Mouse (Mus musculus): ENCODE data around the gene Lhx6. TPM values are rescaled to one million over a fixed set of nuclear protein-coding genes. Genes with fewer than 3 reads are reported as not detected.

Gene Lhx6
- polyA plus RNA-seq, 1 experiment from 2014 or later, result 14.7 TPM

DNA sequence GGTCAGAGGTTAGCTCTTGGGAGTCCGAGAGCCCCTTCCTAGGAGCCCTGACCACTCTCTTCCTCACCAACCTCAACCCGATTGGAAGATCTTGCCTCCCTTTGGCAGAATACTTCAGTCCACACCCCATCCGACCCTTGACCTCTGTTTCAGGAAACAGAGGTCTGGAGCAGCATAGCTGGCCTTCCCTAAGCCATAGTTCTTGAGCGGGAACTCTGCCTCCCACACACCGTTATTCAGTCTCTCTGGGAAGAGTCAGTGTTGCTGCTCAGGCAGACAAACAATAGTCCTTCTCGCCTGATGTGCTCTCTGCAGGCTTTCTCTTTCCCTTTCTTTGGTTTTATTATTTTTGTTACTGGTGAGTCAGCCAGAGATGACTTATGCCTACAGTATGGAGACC lies 5.5 kb downstream of the Lhx6 start:
- Histone ChIP-seq H3K9ac (ENCODE audit: low read length) (peak overlapping the region; percentile 21; the same call in 1 of the 2 replicates), H3K4me1 (ENCODE audit: control insufficient read depth, insufficient read depth, low read length) (peaks cover 3% of the 10 kb centered on the region; the same call in 1 of the 2 replicates), H3K4me2 (ENCODE audit: low read length) (peak overlapping the region; percentile 52), H3K27ac (ENCODE audit: low read depth, low read length) (no peak overlapping the region), H3K4me3 (ENCODE audit: low read depth, low read length) (peak overlapping the region; percentile 36), H3K36me3 (ENCODE audit: control insufficient read depth, insufficient read depth, low read length) (no peaks in the 10 kb centered on the region), H3K27me3 (replicated peaks; ENCODE audit: control insufficient read depth, insufficient read depth, low read length) (peaks cover 88% of the 10 kb centered on the region), H3K9me3 (replicated peaks; ENCODE audit: control insufficient read depth, low read length) (no peaks in the 10 kb centered on the region)
- ATAC-seq (no peak), DNase-seq (ENCODE audit: low spot score) (no peak)
- 5% methylated on average over 6 of the region's 6 CpGs for WGBS

DNA sequence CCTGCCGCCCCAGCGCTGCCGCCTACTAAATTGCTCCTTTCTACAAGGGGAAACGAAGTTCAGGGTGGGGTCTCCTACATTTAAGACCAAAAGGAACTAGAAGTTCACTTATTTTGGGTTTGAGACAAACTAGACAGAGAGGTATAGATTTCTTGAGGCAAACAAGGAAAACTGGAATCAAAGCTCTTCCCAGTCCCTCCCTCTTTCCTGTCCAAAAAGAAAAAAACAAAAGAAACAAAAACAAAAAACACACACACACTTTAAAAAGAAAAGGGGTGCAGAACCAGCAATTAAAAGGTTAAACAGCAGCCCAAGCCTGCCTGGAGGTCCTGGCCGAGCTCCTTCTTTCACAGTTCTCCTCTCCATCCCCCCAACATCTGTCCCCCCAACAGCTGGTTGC lies 7.2 kb downstream of the Lhx6 start:
- no peak for DNase-seq (ENCODE audit: low spot score)
- Histone ChIP-seq H3K27ac (ENCODE audit: low read depth, low read length) (no peak overlapping the region), H3K9me3 (replicated peaks; ENCODE audit: control insufficient read depth, low read length) (no peaks in the 10 kb centered on the region), H3K4me3 (ENCODE audit: low read depth, low read length) (peak overlapping the region; percentile 0; the same call in 1 of the 2 replicates), H3K4me2 (ENCODE audit: low read length) (peak overlapping the region; percentile 52), H3K27me3 (replicated peaks; ENCODE audit: control insufficient read depth, insufficient read depth, low read length) (peaks cover 88% of the 10 kb centered on the region), H3K9ac (ENCODE audit: low read length) (peak overlapping the region; percentile 38), H3K4me1 (ENCODE audit: control insufficient read depth, insufficient read depth, low read length) (no peaks in the 10 kb centered on the region), H3K36me3 (ENCODE audit: control insufficient read depth, insufficient read depth, low read length) (no peaks in the 10 kb centered on the region)
- WGBS, result 2% methylated on average over 5 of the region's 5 CpGs
- no peak for ATAC-seq

DNA sequence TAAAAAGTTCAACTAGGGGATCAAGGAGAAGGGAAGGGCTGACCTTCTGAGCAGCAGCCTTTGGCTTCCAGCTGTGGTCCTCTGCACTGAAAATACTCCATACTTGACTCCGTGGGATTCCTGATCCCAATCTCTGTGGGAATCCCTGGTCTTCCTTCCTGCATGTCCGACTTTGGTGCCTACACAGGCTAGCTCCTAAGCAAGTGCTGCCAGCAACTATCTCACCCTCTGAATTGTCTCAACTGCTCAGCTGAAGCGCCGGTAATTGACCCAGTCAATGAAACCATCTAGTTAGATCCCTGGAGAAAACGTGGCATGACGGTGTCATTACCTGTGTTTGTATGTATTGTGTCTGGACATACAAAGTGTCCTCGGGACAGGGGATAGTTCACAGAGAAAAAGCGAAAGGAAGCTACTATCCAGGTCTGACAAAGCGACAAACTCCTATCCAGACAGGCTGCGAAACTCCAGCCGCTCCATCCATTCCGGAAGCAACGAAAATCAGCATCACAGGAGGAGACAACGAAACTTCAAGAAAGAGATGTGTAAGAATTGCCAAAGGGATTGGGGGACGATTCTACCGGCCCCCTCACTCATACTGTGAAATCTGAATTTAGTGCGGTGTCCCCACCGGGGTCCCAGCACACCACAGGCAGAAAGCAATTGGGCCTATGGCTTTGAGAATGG lies 7.9 kb downstream of the Lhx6 start:
- H3K36me3 ChIP-seq (ENCODE audit: control insufficient read depth, insufficient read depth, low read length), result no peaks in the 10 kb centered on the region
- DNase-seq (ENCODE audit: low spot score) (no peak), ATAC-seq (no peak)
- H3K9me3 ChIP-seq (replicated peaks; ENCODE audit: control insufficient read depth, low read length), result no peaks in the 10 kb centered on the region
- H3K4me3 ChIP-seq (ENCODE audit: low read depth, low read length), result peak overlapping the region; percentile 0
- 1% methylated on average over 18 of the region's 18 CpGs for WGBS
- 0 out of 2 replicates have a peak overlapping the region, but pooled peaks have one; percentile 22 for H3K27ac ChIP-seq (ENCODE audit: low read depth, low read length)
- H3K4me2 ChIP-seq (ENCODE audit: low read length), result peak overlapping the region; percentile 52
- H3K27me3 ChIP-seq (replicated peaks; ENCODE audit: control insufficient read depth, insufficient read depth, low read length), result peaks cover 90% of the 10 kb centered on the region
- no peaks in the 10 kb centered on the region for H3K4me1 ChIP-seq (ENCODE audit: control insufficient read depth, insufficient read depth, low read length)
- peak overlapping the region; percentile 38; the same call in 1 of the 2 replicates for H3K9ac ChIP-seq (ENCODE audit: low read length)

DNA sequence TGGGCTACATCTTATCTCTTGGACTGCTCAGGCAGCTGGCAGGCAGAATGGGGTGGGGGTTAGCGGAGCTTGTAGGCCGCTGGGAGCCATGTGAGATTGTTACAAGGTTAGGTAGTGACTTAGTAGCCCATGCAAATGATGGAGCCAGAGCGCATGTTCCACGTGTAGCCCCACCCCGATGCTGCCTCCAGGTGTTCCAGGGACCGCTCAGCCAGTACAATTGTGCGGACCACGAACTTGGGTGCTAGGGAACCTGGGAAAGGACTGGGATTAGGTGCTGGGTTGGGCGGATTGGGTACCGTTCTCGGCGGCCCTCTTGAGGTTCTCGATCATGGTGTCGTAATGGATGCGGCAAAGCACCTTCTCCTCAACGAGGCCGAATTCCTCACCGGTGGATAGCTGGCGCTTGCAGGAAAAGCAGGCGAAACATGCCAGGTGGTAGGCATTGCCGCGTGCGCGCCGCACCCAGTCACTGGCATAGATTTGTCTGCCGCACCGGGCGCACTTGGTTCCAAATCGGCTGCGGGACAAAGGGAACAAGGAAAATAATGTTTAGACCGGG lies 11.2 kb downstream of the Lhx6 start:
- Histone ChIP-seq H3K27ac (ENCODE audit: low read depth, low read length) (no peak overlapping the region), H3K36me3 (ENCODE audit: control insufficient read depth, insufficient read depth, low read length) (no peaks in the 10 kb centered on the region), H3K27me3 (replicated peaks; ENCODE audit: control insufficient read depth, insufficient read depth, low read length) (peaks cover 92% of the 10 kb centered on the region), H3K4me1 (ENCODE audit: control insufficient read depth, insufficient read depth, low read length) (peaks cover 7% of the 10 kb centered on the region), H3K9me3 (replicated peaks; ENCODE audit: control insufficient read depth, low read length) (no peaks in the 10 kb centered on the region), H3K9ac (ENCODE audit: low read length) (peak overlapping the region; percentile 13; the same call in 1 of the 2 replicates), H3K4me3 (ENCODE audit: low read depth, low read length) (0 out of 2 replicates have a peak overlapping the region, but pooled peaks have one; percentile 6), H3K4me2 (ENCODE audit: low read length) (peak overlapping the region; percentile 31)
- no peak for ATAC-seq
- DNase-seq (ENCODE audit: low spot score), result no peak
- 3% methylated on average over 31 of the region's 31 CpGs for WGBS

DNA sequence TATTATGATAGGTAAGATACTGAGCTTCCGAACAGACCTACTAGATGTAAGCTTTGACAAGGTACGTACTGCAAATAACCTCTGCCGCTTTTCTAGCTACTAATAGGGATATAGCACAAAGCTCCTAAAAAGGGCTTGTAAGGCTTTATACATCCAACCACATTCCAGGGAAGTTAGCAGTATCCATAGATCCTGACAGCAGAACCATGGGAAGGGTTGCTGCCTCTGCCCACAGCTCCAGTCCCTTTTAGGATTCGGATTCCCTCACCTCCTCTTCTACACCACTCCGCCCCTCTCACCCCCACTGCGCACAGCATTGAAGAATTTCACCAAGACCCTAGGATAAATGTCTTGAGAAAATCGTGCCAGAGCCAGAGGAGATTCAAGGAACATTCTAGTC lies 11.9 kb downstream of the Lhx6 start:
- ATAC-seq (no peak), DNase-seq (ENCODE audit: low spot score) (no peak)
- no peak overlapping the region for H3K9ac ChIP-seq (ENCODE audit: low read length)
- H3K27me3 ChIP-seq (replicated peaks; ENCODE audit: control insufficient read depth, insufficient read depth, low read length), result peaks cover 92% of the 10 kb centered on the region
- H3K9me3 ChIP-seq (replicated peaks; ENCODE audit: control insufficient read depth, low read length), result no peaks in the 10 kb centered on the region
- peak overlapping the region; percentile 31; the same call in 1 of the 2 replicates for H3K4me2 ChIP-seq (ENCODE audit: low read length)
- 12% methylated on average over 7 of the region's 7 CpGs for WGBS
- H3K36me3 ChIP-seq (ENCODE audit: control insufficient read depth, insufficient read depth, low read length), result no peaks in the 10 kb centered on the region
- H3K27ac ChIP-seq (ENCODE audit: low read depth, low read length), result no peak overlapping the region
- H3K4me3 ChIP-seq (ENCODE audit: low read depth, low read length), result no peak overlapping the region
- peaks cover 7% of the 10 kb centered on the region for H3K4me1 ChIP-seq (ENCODE audit: control insufficient read depth, insufficient read depth, low read length)

DNA sequence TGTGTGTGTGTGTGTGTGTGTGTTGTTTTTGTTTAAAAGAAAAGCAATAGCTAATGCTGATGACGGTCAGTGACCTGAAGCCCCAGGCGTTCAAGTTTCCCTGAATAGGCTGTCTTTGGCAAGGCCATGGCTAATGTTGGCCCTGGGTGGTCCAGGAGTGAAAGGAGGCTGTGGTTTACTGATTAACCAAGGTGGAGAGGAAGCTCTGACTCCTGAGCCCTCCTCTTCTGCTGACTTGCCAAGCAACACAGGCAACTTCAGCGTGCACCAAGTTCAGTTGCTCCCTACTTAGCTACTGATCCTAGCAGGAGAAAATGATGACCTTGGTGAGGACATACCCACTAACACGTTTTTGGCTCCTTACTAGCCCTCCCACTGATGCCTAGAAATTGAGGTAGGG lies 12.5 kb downstream of the Lhx6 start:
- Histone ChIP-seq H3K4me1 (ENCODE audit: control insufficient read depth, insufficient read depth, low read length) (peaks cover 7% of the 10 kb centered on the region), H3K9ac (ENCODE audit: low read length) (no peak overlapping the region), H3K4me3 (ENCODE audit: low read depth, low read length) (no peak overlapping the region), H3K36me3 (ENCODE audit: control insufficient read depth, insufficient read depth, low read length) (no peaks in the 10 kb centered on the region), H3K4me2 (ENCODE audit: low read length) (no peak overlapping the region; the same call in 1 of the 2 replicates), H3K9me3 (replicated peaks; ENCODE audit: control insufficient read depth, low read length) (no peaks in the 10 kb centered on the region), H3K27me3 (replicated peaks; ENCODE audit: control insufficient read depth, insufficient read depth, low read length) (peaks cover 86% of the 10 kb centered on the region), H3K27ac (ENCODE audit: low read depth, low read length) (no peak overlapping the region)
- ATAC-seq, result no peak
- DNase-seq (ENCODE audit: low spot score), result no peak
- 0% methylated on average over 4 of the region's 4 CpGs for WGBS

DNA sequence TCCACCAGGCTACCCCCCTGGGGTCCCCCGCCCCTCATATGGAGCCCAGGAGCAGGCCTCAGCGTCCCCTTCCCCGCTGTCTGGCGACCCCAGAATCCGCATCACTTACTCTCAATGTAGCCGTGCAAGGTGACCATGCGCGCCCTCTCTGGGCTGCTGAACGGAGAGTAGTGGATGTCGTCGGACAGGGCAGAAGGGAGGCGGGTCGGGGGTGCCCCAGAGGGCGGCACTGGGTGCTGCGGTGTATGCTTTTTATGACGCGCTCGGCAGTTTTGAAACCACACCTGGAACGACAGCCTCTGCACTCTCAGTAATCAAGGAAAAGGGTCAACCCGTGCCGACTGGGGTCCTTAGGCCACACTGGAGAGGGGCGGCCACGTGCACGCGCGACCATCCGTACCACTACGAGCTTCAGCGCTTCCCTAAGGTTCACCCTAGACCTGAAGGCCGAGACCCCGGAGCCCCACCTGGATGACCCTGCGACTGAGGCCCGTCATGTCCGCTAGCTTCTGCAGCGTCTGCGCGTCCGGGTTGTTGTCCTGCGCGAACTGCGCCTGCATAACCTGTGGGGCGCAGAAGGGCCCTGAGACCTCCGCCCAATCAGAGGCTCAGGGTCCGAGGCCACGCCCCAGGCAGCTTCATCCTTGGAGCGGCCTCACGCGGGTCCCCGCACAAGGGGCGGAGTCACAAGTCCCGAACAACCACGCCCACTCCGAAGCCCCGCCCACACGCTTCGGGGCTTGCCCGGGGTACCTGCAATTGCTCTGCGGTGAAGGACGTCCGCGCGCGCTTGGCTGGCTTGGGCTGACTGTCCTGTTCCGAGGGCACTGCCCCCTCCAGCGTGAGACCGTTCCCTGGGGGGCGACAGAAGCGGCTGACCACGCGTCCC lies 14.1 kb downstream of the Lhx6 start:
- Histone ChIP-seq H3K4me1 (ENCODE audit: control insufficient read depth, insufficient read depth, low read length) (peaks cover 7% of the 10 kb centered on the region), H3K4me2 (ENCODE audit: low read length) (peak overlapping the region; percentile 59), H3K9ac (ENCODE audit: low read length) (peak overlapping the region; percentile 37; the same call in 1 of the 2 replicates), H3K27me3 (replicated peaks; ENCODE audit: control insufficient read depth, insufficient read depth, low read length) (peaks cover 71% of the 10 kb centered on the region), H3K4me3 (ENCODE audit: low read depth, low read length) (peak overlapping the region; percentile 27), H3K9me3 (replicated peaks; ENCODE audit: control insufficient read depth, low read length) (no peaks in the 10 kb centered on the region), H3K36me3 (ENCODE audit: control insufficient read depth, insufficient read depth, low read length) (no peaks in the 10 kb centered on the region), H3K27ac (ENCODE audit: low read depth, low read length) (no peak overlapping the region)
- peak; percentile 72 for DNase-seq (ENCODE audit: low spot score)
- WGBS, result 2% methylated on average over 69 of the region's 70 CpGs
- ATAC-seq, result peak; percentile 67

DNA sequence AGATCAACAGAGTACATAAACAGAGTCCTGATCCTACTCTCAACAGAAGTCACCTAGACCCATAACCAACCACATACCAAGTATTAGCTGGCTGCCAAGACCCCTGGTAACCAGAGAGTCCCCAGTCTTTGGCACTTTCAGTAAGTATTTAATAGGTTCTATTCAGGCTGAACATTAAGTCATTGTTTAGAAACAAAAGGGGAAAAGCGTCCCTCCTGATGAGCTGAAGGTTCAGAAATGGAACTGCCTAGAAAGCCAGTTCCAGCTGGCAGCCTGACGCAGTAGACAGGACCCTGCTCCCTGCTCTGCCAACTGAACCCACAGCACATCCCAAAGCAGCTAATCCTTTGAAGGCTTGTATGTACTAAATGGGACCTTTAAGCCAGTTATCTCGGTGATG lies 16.0 kb downstream of the Lhx6 start:
- H3K27ac ChIP-seq (ENCODE audit: low read depth, low read length), result no peak overlapping the region
- H3K9me3 ChIP-seq (replicated peaks; ENCODE audit: control insufficient read depth, low read length), result no peaks in the 10 kb centered on the region
- 11% methylated on average over 3 of the region's 3 CpGs for WGBS
- peaks cover 56% of the 10 kb centered on the region for H3K27me3 ChIP-seq (replicated peaks; ENCODE audit: control insufficient read depth, insufficient read depth, low read length)
- DNase-seq (ENCODE audit: low spot score), result no peak
- no peak overlapping the region for H3K9ac ChIP-seq (ENCODE audit: low read length)
- H3K4me1 ChIP-seq (ENCODE audit: control insufficient read depth, insufficient read depth, low read length), result peaks cover 7% of the 10 kb centered on the region
- H3K36me3 ChIP-seq (ENCODE audit: control insufficient read depth, insufficient read depth, low read length), result no peaks in the 10 kb centered on the region
- H3K4me2 ChIP-seq (ENCODE audit: low read length), result 0 out of 2 replicates have a peak overlapping the region, but pooled peaks have one; percentile 4
- H3K4me3 ChIP-seq (ENCODE audit: low read depth, low read length), result no peak overlapping the region
- ATAC-seq, result no peak
